Mouse (Mus musculus) B cell, adult 2 months (primary cell): ENCODE data around the gene Fbxo46.
A peak's percentile ranks its signal among the peaks of the same experiment; 100 is the strongest.

ENCODE experiments used
- DNase-seq, 2 experiments: peaks; one replicate each; pipeline ENCODE4 v3.0.0; 2022

Fbxo46 gene

GRCm38 (mm10) chr7:19171831-19172230 lies 52.2 kb downstream of the Fbxo46 start:
- no peak for DNase-seq

- peak; percentile 86 to 89 for DNase-seq
These were observed 53.2 kb downstream of the Fbxo46 start for GRCm38 (mm10) chr7:19172874-19173273.

- peak; percentile 40 to 49 for DNase-seq
These were observed 56.3 kb downstream of the Fbxo46 start, which contains the start of gene Eml2 for GRCm38 (mm10) chr7:19175708-19176515. Eml2 (plus strand) TSS chr7:19176421.

GRCm38 (mm10) chr7:19176516-19176947 lies 56.9 kb downstream of the Fbxo46 start:
- DNase-seq, result no peak

- DNase-seq, result no peak
These were observed 57.6 kb downstream of the Fbxo46 start for GRCm38 (mm10) chr7:19177216-19177615.

- DNase-seq, result no peak
These were observed 58.4 kb downstream of the Fbxo46 start for GRCm38 (mm10) chr7:19178035-19178434.

- peak; percentile 89 to 91 for DNase-seq
These were observed 58.9 kb downstream of the Fbxo46 start for GRCm38 (mm10) chr7:19178443-19179092.

GRCm38 (mm10) chr7:19179173-19179572 lies 59.5 kb downstream of the Fbxo46 start:
- DNase-seq, result peak; percentile 76 to 77

- peak; percentile 31 to 32 for DNase-seq
These were observed 60.3 kb downstream of the Fbxo46 start for GRCm38 (mm10) chr7:19179936-19180335.

GRCm38 (mm10) chr7:19180862-19181429 lies 61.3 kb downstream of the Fbxo46 start:
- peak; percentile 44 to 50 for DNase-seq

GRCm38 (mm10) chr7:19184250-19184649 lies 64.6 kb downstream of the Fbxo46 start:
- no peak for DNase-seq

- no peak for DNase-seq
These were observed 65.1 kb downstream of the Fbxo46 start for GRCm38 (mm10) chr7:19184758-19185157.
